ENCODE assay signal across 22 mouse cellular contexts in genomic region chr14:32030073-32030472, GRCm38 (mm10). TPM values are rescaled to one million over a fixed set of nuclear protein-coding genes. Genes with fewer than 3 reads are reported as not detected.
DNase-seq lines count a peak whose midpoint lies in the region; ATAC-seq and TF ChIP-seq lines count a peak whose summit lies in the region.
"Had no signal": no experiment of that assay in that cellular context is flagged by ENCODE, and none has a peak within 500 bp of the region (broad histone marks: within the 10 kb centered on the region; RNA-seq: fewer than 3 reads in every experiment).

No protein-coding gene starts in this region.

- peaks cover 8% of the 10 kb centered on the region for H3K4me1 ChIP-seq in hindbrain, postnatal 0 days (ENCODE audit: insufficient read depth, low read length)
- peaks cover 9% of the 10 kb centered on the region; the same call in 1 of the 2 replicates for H3K4me1 ChIP-seq in hindbrain, embryonic 14.5 days (replicated peaks; ENCODE audit: control insufficient read depth, insufficient read depth, low read length)
- no peaks in the 10 kb centered on the region; the same call in 1 of the 2 replicates for H3K4me1 ChIP-seq in midbrain, postnatal 0 days (ENCODE audit: insufficient read depth, low read length)
- peaks cover 9% of the 10 kb centered on the region for H3K4me1 ChIP-seq in midbrain, embryonic 14.5 days (ENCODE audit: control insufficient read depth, insufficient read depth, low read length)

- no peaks in the 10 kb centered on the region for H3K36me3 ChIP-seq in hindbrain, postnatal 0 days (ENCODE audit: insufficient read depth, low read length)
- H3K36me3 ChIP-seq in hindbrain, embryonic 14.5 days (replicated peaks; ENCODE audit: control insufficient read depth, insufficient read depth), result no peaks in the 10 kb centered on the region
- no peaks in the 10 kb centered on the region for H3K36me3 ChIP-seq in midbrain, postnatal 0 days (ENCODE audit: insufficient read depth, low read length)
- H3K36me3 ChIP-seq in midbrain, embryonic 14.5 days (ENCODE audit: control insufficient read depth, insufficient read depth, low read length), result no peaks in the 10 kb centered on the region
- H3K36me3 ChIP-seq: forebrain, embryonic 12.5 days; hindbrain, embryonic 12.5 days; neural tube, embryonic 15.5 days; stomach, embryonic 15.5 days had no signal

- no peak overlapping the region for H3K4me3 ChIP-seq in hindbrain, postnatal 0 days (ENCODE audit: low read length)
- H3K4me3 ChIP-seq in hindbrain, embryonic 14.5 days (replicated peaks; ENCODE audit: low read length), result no peak overlapping the region
- H3K4me3 ChIP-seq in midbrain, postnatal 0 days (ENCODE audit: low read depth, low read length), result no peak overlapping the region
- H3K4me3 ChIP-seq in midbrain, embryonic 14.5 days (replicated peaks; ENCODE audit: low read depth, low read length), result no peak overlapping the region
- H3K4me3 ChIP-seq: forebrain, embryonic 12.5 days; hindbrain, embryonic 12.5 days; neural tube, embryonic 15.5 days; stomach, embryonic 15.5 days had no signal

- intact Hi-C loops in left cerebral cortex, postnatal 4 days (cut with DNase I), result loop anchor here (5.0 kb wide), 1 partner anchor 233 kb away; no protein-coding TSS in a partner anchor

- peak overlapping the region; percentile 45; the same call in 1 of the 2 replicates for H3K4me2 ChIP-seq in hindbrain, postnatal 0 days (ENCODE audit: low read depth, low read length)
- no peak overlapping the region for H3K4me2 ChIP-seq in hindbrain, embryonic 14.5 days (replicated peaks)
- H3K4me2 ChIP-seq in midbrain, postnatal 0 days (ENCODE audit: low read depth, low read length, poor library complexity, severe bottlenecking), result 0 out of 2 replicates have a peak overlapping the region, but pooled peaks have one; percentile 0
- no peak overlapping the region for H3K4me2 ChIP-seq in midbrain, embryonic 14.5 days (ENCODE audit: low read length)
- H3K4me2 ChIP-seq: forebrain, embryonic 12.5 days; hindbrain, embryonic 12.5 days; liver, embryonic 11.5 days; neural tube, embryonic 15.5 days; stomach, embryonic 15.5 days had no signal

- no peak for TF ChIP-seq CTCF in hindbrain, postnatal 0 days (IDR thresholded peaks at IDR 0.05; ENCODE audit: low read depth)
- no peak for TF ChIP-seq CTCF in midbrain, postnatal 0 days (IDR thresholded peaks at IDR 0.05)

- H3K9ac ChIP-seq in hindbrain, postnatal 0 days (replicated peaks; ENCODE audit: low read length), result no peak overlapping the region
- no peak overlapping the region for H3K9ac ChIP-seq in hindbrain, embryonic 14.5 days
- H3K9ac ChIP-seq in midbrain, postnatal 0 days (replicated peaks; ENCODE audit: low read length, poor library complexity, severe bottlenecking), result no peak overlapping the region
- no peak overlapping the region for H3K9ac ChIP-seq in midbrain, embryonic 14.5 days (replicated peaks; ENCODE audit: low read length)
- H3K9ac ChIP-seq: forebrain, embryonic 12.5 days; hindbrain, embryonic 12.5 days; neural tube, embryonic 15.5 days; stomach, embryonic 15.5 days had no signal

- no peak overlapping the region for H3K27ac ChIP-seq in hindbrain, postnatal 0 days
- no peak overlapping the region for H3K27ac ChIP-seq in hindbrain, embryonic 14.5 days
- H3K27ac ChIP-seq in midbrain, postnatal 0 days (ENCODE audit: low read depth, low read length), result no peak overlapping the region
- no peak overlapping the region for H3K27ac ChIP-seq in midbrain, embryonic 14.5 days (replicated peaks; ENCODE audit: low read depth, low read length)
- H3K27ac ChIP-seq: forebrain, embryonic 12.5 days; hindbrain, embryonic 12.5 days; kidney, postnatal 0 days; neural tube, embryonic 15.5 days; stomach, embryonic 15.5 days had no signal

- H3K27me3 ChIP-seq in hindbrain, postnatal 0 days (ENCODE audit: insufficient read depth, low read length), result no peaks in the 10 kb centered on the region
- no peaks in the 10 kb centered on the region for H3K27me3 ChIP-seq in hindbrain, embryonic 14.5 days (ENCODE audit: control insufficient read depth, insufficient read depth, low read length)
- no peaks in the 10 kb centered on the region for H3K27me3 ChIP-seq in midbrain, postnatal 0 days (ENCODE audit: insufficient read depth, low read length)
- H3K27me3 ChIP-seq in midbrain, embryonic 14.5 days (ENCODE audit: control insufficient read depth, insufficient read depth, low read length), result no peaks in the 10 kb centered on the region
- H3K27me3 ChIP-seq: neural tube, embryonic 15.5 days had no signal

- DNase-seq in cerebellum, adult 9-11 months, result peak; percentile 54
- no peak for DNase-seq in cerebellum, adult 18-20 months
- no peak for DNase-seq in hindbrain, postnatal 0 days (ENCODE audit: low spot score)
- DNase-seq in hindbrain, embryonic 14.5 days (ENCODE audit: low spot score), result no peak
- DNase-seq in midbrain, postnatal 0 days (ENCODE audit: low spot score), result no peak
- no peak for DNase-seq in midbrain, embryonic 14.5 days
- no peak for DNase-seq in left cerebral cortex, postnatal 4 days
- DNase-seq: adrenal gland, postnatal 25 days; right cerebral cortex, adult 18-20 months; right cerebral cortex, postnatal 4 days had no signal

- no peaks in the 10 kb centered on the region for H3K9me3 ChIP-seq in hindbrain, postnatal 0 days (ENCODE audit: low read length)
- no peaks in the 10 kb centered on the region for H3K9me3 ChIP-seq in hindbrain, embryonic 14.5 days (ENCODE audit: control insufficient read depth, low read length)
- no peaks in the 10 kb centered on the region for H3K9me3 ChIP-seq in midbrain, postnatal 0 days (ENCODE audit: low read length)
- H3K9me3 ChIP-seq in midbrain, embryonic 14.5 days (ENCODE audit: control insufficient read depth, low read length), result no peaks in the 10 kb centered on the region
- H3K9me3 ChIP-seq: forebrain, embryonic 12.5 days; hindbrain, embryonic 12.5 days; neural tube, embryonic 15.5 days; stomach, embryonic 15.5 days had no signal

- no peak for ATAC-seq in hindbrain, postnatal 0 days
- ATAC-seq in hindbrain, embryonic 14.5 days (ENCODE audit: low FRiP score), result no peak
- no peak for ATAC-seq in midbrain, postnatal 0 days (ENCODE audit: low FRiP score)
- ATAC-seq in midbrain, embryonic 14.5 days (ENCODE audit: low FRiP score, low TSS enrichment), result no peak
- ATAC-seq: CD4-positive, CD25-positive, alpha-beta regulatory T cell, adult 4 months; inflammation-experienced regulatory T-cells, adult 6 months; midbrain, embryonic 16.5 days had no signal

- 73% methylated on average over 5 of the region's 5 CpGs for WGBS in hindbrain, postnatal 0 days
- 74% methylated on average over 5 of the region's 5 CpGs for WGBS in hindbrain, embryonic 14.5 days
- WGBS in midbrain, postnatal 0 days, result 62% methylated on average over 5 of the region's 5 CpGs
- WGBS in midbrain, embryonic 14.5 days, result 69% methylated on average over 5 of the region's 5 CpGs

RNA-seq across cellular contexts. Expression of gene Galnt15, which starts 1.3 kb away (rescaled TPM):
- total RNA-seq in hindbrain, postnatal 0 days (2014; rRNA removed), result 3.3 and 5.1 TPM in 2 replicates
- polyA plus RNA-seq in hindbrain, postnatal 0 days (2015; fragmentation: Nextera tagmentation; extraction: Ambion mirVana), result 1.8 and 2.4 TPM in 2 replicates
- 0.47 and 0.51 TPM in 2 replicates for polyA plus RNA-seq in hindbrain, embryonic 14.5 days (2014; fragmentation: Nextera tagmentation; extraction: Ambion mirVana)
- total RNA-seq in midbrain, postnatal 0 days (2014; rRNA removed), result 1.9 TPM in 2 replicates
- 0.59 and 0.77 TPM in 2 replicates for polyA plus RNA-seq in midbrain, postnatal 0 days (2015; fragmentation: Nextera tagmentation; extraction: Ambion mirVana)
- 0.25 and 0.39 TPM in 2 replicates for polyA plus RNA-seq in midbrain, embryonic 14.5 days (2014; fragmentation: Nextera tagmentation; extraction: Ambion mirVana)
- under 1 TPM; 0.74 to 0.78 TPM for total RNA-seq in left cerebral cortex, postnatal 4 days (2021)
- total RNA-seq: common myeloid progenitor, adult 5-6 weeks; megakaryocyte, adult 5-6 weeks had no signal
- polyA plus RNA-seq: CD4-positive, CD25-positive, alpha-beta regulatory T cell, adult 4 months; inflammation-experienced regulatory T-cells, adult 6 months; limb, embryonic 11.5 days; liver, embryonic 11.5 days had no signal

RNA-seq across cellular contexts. Expression of gene Oxnad1, which starts 55.1 kb away (rescaled TPM):
- 28.8 and 34.3 TPM in 2 replicates for total RNA-seq in hindbrain, postnatal 0 days (2014; rRNA removed)
- 24.5 and 24.6 TPM in 2 replicates for polyA plus RNA-seq in hindbrain, postnatal 0 days (2015; fragmentation: Nextera tagmentation; extraction: Ambion mirVana)
- 17.4 and 18.3 TPM in 2 replicates for polyA plus RNA-seq in hindbrain, embryonic 14.5 days (2014; fragmentation: Nextera tagmentation; extraction: Ambion mirVana)
- 22.6 and 28.2 TPM in 2 replicates for total RNA-seq in midbrain, postnatal 0 days (2014; rRNA removed)
- 17.8 and 20.0 TPM in 2 replicates for polyA plus RNA-seq in midbrain, postnatal 0 days (2015; fragmentation: Nextera tagmentation; extraction: Ambion mirVana)
- 11.7 and 16.4 TPM in 2 replicates for polyA plus RNA-seq in midbrain, embryonic 14.5 days (2014; fragmentation: Nextera tagmentation; extraction: Ambion mirVana)
- total RNA-seq in left cerebral cortex, postnatal 4 days (2021), result 10 to 100 TPM; 17.8 to 19.9 TPM

RNA-seq across cellular contexts. Expression of gene Dph3, which starts 55.5 kb away (rescaled TPM):
- total RNA-seq in hindbrain, postnatal 0 days (2014; rRNA removed), result 45.3 and 46.3 TPM in 2 replicates
- polyA plus RNA-seq in hindbrain, postnatal 0 days (2015; fragmentation: Nextera tagmentation; extraction: Ambion mirVana), result 75.8 and 78.2 TPM in 2 replicates
- polyA plus RNA-seq in hindbrain, embryonic 14.5 days (2014; fragmentation: Nextera tagmentation; extraction: Ambion mirVana), result 71.3 and 74.9 TPM in 2 replicates
- 45.7 and 52.2 TPM in 2 replicates for total RNA-seq in midbrain, postnatal 0 days (2014; rRNA removed)
- polyA plus RNA-seq in midbrain, postnatal 0 days (2015; fragmentation: Nextera tagmentation; extraction: Ambion mirVana), result 71.1 and 76.0 TPM in 2 replicates
- 81.2 and 93.2 TPM in 2 replicates for polyA plus RNA-seq in midbrain, embryonic 14.5 days (2014; fragmentation: Nextera tagmentation; extraction: Ambion mirVana)
- total RNA-seq in left cerebral cortex, postnatal 4 days (2021), result 10 to 100 TPM; 41.4 to 45.5 TPM

Comparison
In these comparisons a context has a peak if more than half of its experiments do, and no peak if none do; other contexts are left out.
1. H3K4me2 ChIP-seq: peak in hindbrain, postnatal 0 days (single experiment) and midbrain, postnatal 0 days (single experiment); none in hindbrain, embryonic 14.5 days (single experiment) and midbrain, embryonic 14.5 days (single experiment).